Mouse (Mus musculus) heart, postnatal 10 days (tissue): ENCODE results near the gene Slc25a22. TPM values are rescaled to one million over a fixed set of nuclear protein-coding genes. Genes with fewer than 3 reads are reported as not detected.

Source experiments
- DNase-seq, 2 experiments: peaks; one replicate each; pipeline ENCODE4 v3.0.0; 2021
- intact Hi-C: fragments of 180-260 bp; cut with DNase I; formaldehyde crosslinking; loops from one replicate; pipeline ENCODE4 v1.15.1; 2025
- total RNA-seq, 2 experiments: library from RNA; stranded (reverse); gene quantifications; 2 replicates each; pipeline ENCODE4 v1.2.3; 2021

Slc25a22 gene
- total RNA-seq, 2 experiments from 2014 or later, result 53.3 to 59.8 TPM

DNA sequence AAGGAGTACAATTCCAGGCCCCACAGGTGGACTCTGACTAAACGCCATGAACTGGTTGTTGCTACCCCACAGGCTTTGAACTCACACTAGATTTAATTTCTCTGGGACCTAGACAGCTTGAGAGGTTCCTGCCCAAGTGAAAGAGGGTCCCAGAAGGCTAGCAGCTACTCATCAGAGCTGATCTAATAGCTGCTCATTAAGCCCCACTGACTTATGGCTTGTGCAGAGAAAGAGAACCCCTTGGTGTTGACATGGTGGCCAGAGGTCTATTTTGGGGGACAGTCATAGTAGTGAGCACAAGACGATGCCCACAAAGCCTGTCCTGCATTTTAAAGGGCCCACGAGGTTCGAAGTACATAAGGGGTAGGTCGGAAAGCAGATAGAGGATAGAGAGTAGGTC lies 36.5 kb upstream of the Slc25a22 start:
- DNase-seq, result no peak
- intact Hi-C loops, result no loop called here

DNA sequence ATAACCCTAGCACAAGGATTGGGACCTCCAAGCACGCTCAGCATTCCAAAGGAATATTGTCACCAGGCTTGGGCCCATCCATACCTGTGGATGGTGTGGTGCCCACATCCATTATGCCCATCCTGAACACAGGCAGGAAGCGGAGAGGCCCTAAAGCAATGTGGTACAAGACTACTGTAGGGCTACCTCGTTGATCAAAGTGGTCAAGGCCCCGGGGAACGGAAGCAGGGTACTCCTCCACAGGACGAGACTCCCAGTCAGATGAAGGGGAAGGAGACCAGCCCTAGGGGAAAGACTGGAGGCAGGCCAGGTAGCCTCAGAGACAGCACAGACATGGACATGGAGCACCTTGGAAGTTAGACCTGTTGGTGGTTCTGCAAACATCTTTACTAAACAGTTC lies 35.1 kb upstream of the Slc25a22 start:
- no peak for DNase-seq
- intact Hi-C loops, result no loop called here

DNA sequence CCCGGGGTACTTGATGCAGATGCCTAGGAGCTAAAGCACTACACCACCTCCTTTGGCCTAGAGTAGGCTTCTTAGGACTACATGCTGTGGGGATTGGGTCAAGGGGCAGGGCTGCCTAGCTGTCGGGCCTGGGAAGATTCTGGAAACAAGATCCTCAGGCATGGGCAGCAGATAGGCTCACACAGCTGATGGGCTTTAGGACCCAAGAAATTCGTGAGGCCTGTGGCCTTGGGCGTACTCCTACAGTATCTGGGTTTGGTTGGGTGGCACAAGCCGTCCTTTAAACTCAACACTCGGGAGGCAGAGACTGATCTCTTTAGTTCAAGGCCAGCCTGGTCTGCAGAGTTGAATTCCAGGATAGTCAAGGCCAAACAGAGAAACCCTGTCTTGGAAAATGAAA lies 34.5 kb upstream of the Slc25a22 start:
- intact Hi-C loops, result no loop called here
- DNase-seq, result no peak

DNA sequence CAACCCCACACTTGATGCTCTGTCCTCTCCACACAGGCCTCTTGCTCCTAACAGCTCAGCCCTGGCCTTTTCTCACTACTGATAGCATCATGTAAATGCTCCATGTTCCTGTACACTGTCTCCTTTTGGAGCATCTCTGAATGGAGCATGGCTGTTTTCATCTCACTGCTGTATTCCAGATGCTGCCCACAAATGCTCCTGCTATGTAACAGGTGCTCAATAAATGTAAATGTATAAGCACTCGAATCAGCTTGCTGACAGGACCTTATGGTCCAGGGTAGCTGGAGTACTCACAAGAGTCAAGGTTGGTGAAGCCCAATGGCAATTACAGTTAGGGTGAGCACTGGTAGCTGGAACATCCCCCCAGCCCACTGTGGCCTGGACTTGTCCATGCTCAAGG lies 33.5 kb upstream of the Slc25a22 start:
- no peak for DNase-seq
- intact Hi-C loops, result no loop called here

DNA sequence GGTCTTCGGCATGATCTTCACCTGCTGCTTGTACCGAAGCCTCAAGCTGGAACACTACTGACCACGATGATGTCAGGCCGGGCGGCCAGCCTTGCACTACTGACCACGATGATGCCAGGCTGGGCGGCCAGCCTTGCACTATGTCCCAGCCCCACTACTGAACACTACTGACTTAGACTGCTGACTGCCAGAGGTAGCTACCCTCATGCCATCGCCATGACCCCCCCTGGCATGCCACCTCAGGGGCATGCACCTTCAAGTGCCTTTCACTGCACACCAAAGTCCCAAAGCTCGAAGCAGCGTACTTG lies 32.9 kb upstream of the Slc25a22 start:
- DNase-seq, result no peak
- intact Hi-C loops, result no loop called here

DNA sequence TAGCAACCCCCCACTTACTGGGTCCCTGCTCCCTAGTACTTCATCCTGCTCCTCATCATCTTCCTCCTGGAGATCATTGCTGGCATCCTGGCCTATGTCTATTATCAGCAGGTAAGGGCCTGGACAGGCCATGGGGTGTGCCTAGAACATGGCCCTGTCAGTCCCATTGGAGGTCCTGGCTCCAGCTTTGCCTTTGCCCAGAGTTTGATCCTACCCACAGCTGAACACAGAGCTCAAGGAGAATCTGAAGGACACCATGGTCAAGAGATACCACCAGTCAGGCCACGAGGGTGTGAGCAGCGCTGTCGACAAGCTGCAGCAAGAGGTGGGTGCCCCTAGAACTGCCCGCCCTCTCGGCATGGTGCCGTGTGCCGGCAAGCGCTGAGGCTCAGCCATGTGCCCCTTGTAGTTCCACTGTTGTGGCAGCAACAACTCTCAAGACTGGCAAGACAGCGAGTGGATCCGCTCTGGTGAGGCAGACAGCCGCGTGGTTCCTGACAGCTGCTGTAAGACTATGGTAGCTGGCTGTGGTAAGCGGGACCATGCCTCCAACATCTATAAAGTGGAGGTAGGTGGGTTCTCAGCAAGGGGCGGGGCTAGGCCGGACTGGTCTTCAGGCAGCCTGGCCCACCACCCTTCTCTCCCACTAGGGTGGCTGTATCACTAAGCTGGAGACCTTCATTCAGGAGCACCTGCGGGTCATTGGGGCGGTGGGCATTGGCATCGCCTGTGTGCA lies 32.4 kb upstream of the Slc25a22 start:
- intact Hi-C loops, result no loop called here
- DNase-seq, result peak in 1 of 2 experiments; percentile 63

DNA sequence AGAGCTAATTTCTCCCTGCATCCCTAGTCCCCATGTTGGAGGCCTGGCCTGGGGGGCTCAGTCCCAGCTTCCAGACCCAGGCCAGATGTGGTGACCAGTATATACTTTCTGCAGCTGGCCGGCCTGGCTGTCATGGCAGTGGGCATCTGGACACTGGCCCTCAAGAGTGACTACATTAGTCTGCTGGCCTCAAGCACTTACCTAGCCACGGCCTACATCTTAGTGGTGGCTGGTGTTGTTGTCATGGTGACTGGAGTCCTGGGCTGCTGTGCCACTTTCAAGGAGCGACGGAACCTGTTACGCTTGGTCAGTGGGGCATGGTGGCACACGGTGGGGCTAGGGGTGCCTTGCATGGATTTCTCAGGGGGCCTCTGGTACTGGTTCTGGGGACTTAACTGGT lies 31.7 kb upstream of the Slc25a22 start:
- DNase-seq, result no peak
- intact Hi-C loops, result no loop called here

DNA sequence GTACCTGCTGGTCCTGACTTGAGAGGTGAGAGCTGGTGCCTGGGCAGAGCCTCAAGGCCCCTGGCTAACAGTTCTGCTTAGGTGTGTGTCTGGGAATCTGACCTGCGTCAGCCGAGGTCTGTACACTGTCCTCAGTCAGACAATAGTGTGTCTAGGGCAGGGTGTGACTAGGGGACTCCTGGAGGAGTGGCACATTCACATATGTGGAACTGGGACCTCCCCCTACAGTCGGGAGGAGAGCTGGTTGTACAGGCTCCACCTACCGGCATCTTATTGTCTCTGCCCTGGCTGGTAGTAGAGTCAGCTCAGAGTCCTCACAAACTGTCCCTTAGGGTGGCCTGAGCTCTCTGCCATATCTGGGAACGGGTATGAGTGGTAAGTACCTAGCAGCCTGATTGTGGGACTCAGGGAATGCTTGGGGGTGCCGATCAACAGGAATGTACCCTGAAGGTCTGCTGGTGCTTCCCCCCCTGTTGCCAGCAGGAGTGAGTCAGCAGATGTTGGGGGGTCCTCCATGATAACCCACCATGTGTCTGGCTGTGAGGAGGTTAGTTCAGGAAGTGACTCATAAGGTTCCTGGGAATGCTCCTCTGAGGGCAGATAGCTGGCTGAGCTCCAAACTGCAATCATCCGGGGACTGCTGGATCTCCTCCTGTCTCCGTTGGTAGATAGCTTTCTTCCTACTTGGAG lies 31.0 kb upstream of the Slc25a22 start:
- intact Hi-C loops, result no loop called here
- peak; percentile 82 to 86 for DNase-seq

DNA sequence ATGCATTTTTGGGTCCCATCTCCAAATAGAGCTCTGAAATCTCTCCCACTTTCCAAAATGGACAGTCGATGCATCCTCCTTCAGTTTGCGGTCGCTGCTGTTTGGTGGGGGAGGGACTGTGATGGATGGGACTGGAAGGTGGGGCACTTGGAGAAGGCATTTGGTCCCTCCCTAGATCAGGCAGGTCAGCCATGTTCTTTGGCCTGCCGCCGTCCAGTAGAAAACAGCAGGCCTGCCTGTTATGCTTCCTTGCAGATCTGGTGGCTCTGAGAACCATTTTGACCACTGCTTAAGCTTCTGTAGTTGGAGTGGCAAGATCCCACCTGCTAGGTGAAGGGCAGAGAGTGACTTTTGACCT lies 30.5 kb upstream of the Slc25a22 start:
- peak; percentile 59 to 73 for DNase-seq
- intact Hi-C loops, result no loop called here

DNA sequence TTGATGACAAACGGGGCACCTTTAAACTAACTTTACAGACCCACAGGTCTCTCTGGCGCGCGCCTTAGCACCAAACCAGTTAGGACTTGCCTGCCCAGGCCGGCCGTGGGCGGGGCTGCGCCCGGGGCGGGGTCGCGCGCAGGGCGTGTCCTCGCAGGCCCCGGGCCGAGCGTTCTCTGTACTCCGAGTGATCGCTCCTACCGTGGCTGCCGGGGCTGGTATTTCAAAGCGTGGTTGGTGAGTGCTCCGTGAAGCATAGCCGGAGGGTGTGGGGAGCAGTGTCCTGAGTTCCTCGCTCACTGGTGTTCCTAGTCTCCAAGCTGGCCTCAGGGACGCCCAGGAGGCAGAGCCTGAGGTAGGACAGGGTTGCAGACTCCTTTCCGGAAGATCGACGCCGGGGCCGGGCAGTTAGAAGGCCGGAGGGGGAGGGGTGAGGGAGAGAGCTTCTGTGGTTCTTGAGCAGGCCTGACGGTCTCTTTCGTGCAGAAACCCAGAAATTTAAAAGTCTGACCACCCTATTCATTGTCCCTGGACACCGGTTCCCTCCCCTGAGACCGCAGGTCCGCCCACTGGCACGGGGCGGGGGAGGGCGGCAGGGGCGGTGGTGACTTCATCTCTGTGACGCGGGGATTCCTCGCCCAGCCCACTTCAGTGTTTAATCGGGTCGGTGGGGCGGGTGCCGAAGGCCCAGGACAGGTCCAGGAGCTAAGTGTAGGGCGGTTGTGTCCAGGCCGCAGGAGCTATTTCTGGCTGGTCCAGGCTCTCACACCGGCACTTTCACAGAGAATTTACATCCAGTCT lies 29.7 kb upstream of the Slc25a22 start, which contains the start of gene Cd151:
Gene Cd151, plus strand, starts transcription at position 163 of the 801 bp plus-strand sequence.
- peak; percentile 94 for DNase-seq
- intact Hi-C loops, result no loop called here

DNA sequence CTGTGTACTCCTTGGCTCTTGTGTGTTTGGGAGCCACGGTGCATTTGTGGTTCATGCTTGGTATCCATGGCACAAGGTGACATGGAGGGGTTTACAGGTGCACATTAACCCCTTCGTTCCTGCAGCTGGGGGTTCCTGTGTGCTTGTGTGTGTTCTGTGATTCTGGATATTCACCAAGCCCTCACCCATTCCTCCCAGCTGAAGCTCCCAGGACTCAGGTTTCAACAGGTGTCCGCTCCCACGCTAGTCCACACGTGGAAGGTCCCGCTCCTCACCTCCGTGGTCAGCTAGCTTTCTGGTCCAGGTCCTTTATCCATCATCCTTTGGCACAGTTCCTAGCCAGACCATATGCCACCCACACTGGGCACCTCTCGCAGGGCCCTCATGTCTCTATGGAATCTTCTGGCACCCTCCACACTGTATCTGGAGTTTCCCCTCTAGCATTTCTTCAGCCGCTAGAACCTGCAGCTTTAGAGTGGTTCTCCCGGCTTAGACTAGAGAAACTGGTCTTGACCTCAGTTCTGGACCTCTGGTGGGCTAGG lies 29.0 kb upstream of the Slc25a22 start:
- no peak for DNase-seq
- intact Hi-C loops, result no loop called here

DNA sequence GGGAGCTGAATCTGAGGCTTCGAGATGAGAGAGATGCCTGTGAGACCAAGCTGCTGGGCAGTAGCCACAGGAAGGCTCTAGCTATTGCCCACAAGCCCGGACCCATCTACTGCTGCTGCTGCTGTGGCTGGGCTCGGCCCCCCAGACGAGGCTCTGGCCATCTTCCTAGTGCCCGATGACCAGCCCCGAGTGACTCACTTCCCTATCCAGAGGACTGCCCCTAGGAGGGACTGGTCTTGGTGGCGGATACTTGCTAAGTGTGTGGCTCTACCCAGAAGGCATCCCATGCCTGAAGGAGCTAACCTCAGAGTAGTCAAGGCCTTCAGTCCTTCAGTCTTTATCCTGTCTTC lies 28.3 kb upstream of the Slc25a22 start:
- peak; percentile 53 for DNase-seq

DNA sequence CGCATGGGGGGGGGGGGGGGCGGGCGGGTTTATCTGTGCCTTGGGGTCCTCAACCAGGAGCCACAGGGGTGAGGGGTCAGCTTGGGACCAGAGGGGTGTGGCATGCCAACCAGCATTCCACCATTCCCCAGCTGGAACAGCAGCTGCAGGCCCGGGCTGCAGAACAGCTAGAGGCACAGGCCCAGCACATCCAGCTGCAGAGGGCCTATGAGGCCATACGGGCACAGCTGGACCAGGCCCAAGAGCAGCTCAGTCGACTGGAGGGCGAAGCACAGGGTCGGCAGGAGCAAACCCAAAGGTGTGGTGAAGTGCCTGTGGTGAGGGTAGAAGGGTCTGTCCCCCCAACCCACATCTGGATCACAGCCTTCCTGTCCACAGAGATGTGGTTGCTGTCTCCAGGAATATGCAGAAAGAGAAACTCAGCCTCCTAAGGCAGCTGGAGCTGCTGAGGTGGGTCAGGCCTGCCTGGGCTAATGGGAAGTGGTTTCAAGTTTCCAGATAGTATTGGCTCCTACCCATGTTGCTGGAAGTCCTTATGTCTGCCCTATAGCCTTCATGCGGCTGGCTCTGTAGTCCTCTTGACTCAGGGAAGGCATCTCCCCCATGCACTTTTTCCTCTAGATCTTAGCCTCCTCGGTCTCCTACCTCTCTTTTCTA lies 27.8 kb upstream of the Slc25a22 start:
- intact Hi-C loops, result no loop called here
- peak in 1 of 2 experiments; percentile 62 for DNase-seq

More for the DNA sequence above, 28.3 kb upstream of the Slc25a22 start:
- intact Hi-C loops, result no loop called here

DNA sequence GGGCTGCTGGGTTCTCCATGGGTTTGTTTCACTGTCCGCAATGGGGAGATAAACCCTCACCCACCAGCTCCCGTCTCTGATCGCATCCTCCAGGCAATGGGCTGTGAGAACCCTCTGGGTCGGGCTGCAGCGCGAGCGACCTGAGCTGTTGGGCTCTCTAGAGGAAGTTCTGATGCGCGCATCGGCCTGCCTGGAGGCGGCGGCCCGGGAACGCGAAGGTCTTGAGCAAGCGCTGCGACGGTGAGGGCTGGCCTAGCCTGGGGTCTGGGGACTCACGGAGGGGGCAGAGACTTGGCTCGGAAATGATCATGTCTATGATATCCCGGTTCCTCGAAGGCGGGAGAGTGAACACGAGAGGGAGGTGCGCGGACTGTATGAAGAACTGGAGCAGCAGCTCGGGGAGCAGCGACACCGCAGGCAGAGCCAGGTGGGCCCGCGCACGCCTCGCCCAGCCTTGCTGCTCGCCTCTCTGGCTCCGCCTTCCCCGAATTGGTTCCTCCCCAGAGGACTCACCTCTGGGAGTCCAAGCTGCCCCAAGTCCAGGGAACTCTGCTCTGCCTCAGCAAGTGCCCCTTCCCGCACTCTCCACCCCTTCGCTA lies 27.0 kb upstream of the Slc25a22 start:
- intact Hi-C loops, result no loop called here
- peak in 1 of 2 experiments; percentile 36 for DNase-seq

DNA sequence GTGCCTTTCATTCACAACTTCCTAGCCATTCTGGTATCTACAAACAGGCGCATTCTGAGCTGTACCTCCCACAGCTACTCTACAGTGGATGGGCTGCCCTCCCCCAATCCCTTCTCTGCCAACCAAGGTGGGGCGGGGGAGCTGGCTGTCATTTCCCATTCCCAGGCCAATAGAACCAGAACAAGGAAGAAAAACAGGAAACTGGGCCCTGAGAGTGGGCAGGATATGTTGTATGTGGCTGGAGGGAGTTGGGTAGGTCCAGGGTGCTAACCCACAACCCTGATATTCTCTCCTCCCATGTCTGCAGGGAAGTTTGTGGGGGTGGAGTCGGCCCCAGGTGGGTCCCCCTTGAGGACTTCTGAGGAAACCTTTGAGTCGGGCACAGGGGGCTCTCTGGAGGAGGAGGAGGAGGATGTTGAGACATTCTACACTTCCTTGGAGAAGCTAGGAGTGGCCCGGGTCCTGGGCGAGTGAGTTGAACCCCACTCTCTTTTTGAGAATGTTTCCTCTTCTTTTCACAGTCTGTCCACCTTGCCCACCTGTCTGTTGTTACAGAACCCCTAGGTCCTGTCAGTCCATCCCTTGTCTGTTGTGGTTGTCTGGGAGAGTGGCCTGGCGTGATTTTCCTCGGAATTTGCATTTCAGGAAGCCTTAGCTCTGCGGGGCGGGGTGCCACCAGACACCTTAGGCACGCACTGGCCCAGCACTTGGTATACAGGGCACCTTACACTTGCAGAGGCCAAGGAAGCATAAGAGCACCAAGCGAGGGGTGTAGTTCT lies 26.3 kb upstream of the Slc25a22 start:
- intact Hi-C loops, result no loop called here
- peak; percentile 76 to 77 for DNase-seq

DNA sequence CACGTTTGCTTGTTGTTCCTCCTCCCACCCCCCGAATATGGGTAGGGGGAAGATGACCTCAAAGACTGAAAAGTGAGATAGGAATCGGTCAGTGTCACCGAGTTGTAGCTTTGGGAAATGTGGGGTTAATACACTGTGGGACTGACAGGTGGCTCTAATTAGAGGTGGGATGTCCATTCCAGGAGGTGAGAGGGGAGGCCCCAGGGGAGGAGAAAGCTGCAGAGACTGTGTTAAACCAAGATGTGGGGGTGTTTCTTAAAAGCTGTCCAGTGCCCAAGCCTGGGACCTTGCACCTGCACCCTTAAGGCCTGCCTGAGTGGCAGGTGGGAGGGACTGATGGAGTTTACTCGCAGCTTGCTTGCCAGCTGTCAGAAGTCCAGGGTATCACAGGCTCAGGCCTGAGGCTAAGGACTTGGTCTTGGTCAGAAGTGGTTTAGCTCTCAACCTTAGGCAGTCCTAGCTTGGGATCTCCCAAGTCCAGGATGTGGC lies 24.7 kb upstream of the Slc25a22 start:
- intact Hi-C loops, result no loop called here
- peak in 1 of 2 experiments; percentile 64 for DNase-seq

DNA sequence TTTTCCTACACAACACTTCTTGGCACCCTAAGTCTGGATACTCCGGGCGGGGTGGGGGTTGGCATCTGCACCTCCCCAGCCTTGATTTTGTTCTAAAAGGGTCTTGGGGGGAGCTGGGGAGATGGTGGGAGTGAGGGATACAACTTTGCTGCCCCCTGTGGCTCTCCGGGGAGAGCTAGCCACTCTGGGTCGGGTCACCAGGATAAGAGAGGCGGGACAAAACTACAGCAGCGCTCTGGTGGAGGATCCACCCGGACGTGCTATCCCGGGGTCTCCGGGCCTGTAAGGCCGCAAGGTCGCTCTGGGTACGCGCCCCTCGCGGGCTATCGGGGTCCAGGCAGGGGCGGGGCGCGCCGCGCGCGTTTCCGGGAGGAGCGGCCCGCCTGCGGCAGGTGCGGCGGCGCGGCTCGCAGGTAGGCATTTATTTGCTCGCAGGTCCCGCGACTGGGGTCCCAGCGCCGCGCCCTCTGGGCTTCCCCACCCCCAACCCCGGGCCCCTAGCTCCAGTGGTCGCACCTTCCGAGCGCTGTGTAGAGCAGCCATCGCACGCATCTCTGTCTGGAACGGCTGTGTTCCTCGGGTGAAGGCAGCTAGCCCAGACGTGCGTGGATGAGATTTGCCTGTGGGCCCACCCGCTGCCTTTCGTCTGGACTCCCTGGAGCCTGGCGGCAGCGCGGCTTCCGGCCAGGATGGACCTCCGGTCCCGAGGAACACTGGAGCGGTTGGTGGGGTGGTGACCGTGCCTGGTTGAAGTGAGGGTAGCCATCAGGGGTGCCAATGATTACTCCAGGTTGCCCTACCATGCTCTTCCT lies 24.0 kb upstream of the Slc25a22 start:
- intact Hi-C loops, result no loop called here
- peak in 1 of 2 experiments; percentile 59 for DNase-seq

DNA sequence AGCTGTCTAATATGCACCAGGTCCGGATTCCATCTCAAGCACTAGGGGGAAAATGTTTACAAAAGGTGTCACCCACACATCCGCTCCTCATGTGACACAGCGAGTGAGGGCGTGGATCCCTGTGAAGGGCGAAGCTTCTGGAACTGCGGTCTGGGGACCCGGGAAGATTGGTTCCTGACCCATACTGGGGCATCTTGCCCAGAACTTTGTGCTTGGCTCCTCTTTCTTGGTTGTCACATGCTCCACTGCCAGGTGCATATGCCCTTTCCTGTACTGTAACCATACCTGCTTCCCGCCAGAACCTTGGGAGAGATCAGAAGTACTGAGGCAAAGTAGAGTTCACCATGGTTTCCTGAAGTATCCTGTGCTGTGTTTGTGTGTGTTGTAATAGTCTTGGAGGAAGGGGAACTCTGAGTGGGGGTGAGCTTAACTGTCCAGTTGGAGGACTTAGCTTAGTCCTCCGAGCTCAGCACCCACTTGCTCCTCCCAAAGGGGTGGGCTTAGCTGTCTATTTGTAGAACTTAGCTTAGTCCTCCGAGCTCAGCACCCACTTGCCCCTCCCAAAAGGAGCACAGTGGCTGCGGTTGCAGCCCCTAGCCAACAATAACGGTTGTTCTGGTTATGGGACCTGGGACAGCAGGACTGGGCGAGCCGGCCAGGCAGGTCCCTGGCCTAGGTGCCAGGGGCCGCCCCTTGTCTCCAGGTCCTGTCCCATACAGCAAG lies 22.9 kb upstream of the Slc25a22 start, which contains the start of gene Cracr2b:
Gene Cracr2b, plus strand, starts transcription at position 704 of the 723 bp plus-strand sequence.
- intact Hi-C loops, result no loop called here
- peak in 1 of 2 experiments; percentile 47 for DNase-seq
